Mouse (Mus musculus) cortical plate, adult 2 months (tissue): ENCODE measurements around the gene Mllt3.

ENCODE experiments used
- CTCF ChIP-seq: fragments of 200-500 bp; IDR thresholded peaks from 2 replicates; pipeline ENCODE4 v1.5.1; 2011; ENCODE audit warnings: mild to moderate bottlenecking, control low read depth, low read length; ENCODE audit not compliant: insufficient read depth; ENCODE audit errors: extremely low read depth
- POLR2A ChIP-seq: fragments of 200-500 bp; IDR thresholded peaks from 2 replicates; pipeline ENCODE4 v1.6.1; 2011; ENCODE audit warnings: mild to moderate bottlenecking, low read length, control low read depth; ENCODE audit not compliant: insufficient read depth; ENCODE audit errors: extremely low read depth

- TF ChIP-seq POLR2A (no peak), CTCF (no peak)
Observed at GRCm38 (mm10) chr4:88012774-88013173, 20.4 kb downstream of the Mllt3 start.
